Mouse (Mus musculus) lung, embryonic 14.5 days (tissue): ENCODE data around the gene Cbwd1. TPM values are rescaled to one million over a fixed set of nuclear protein-coding genes. Genes with fewer than 3 reads are reported as not detected.
A peak's percentile ranks its signal among the peaks of the same experiment; 100 is the strongest.

ENCODE experiments used
- ATAC-seq: fragments of 200-750 bp; cut with Nextera tagmentation; 2 replicates; pipeline ENCODE4 v1.8.0; 2017; ENCODE audit warnings: mild to moderate bottlenecking, moderate TSS enrichment, moderate library complexity; ENCODE audit not compliant: insufficient read depth
- DNase-seq: peaks from one replicate; pipeline ENCODE4 v3.0.0-alpha.2; 2015
- H3K27ac ChIP-seq: fragments of 300-500 bp; sonication (generic); 2 replicates; pipeline ENCODE4 v1.5.1; 2014; ENCODE audit warnings: low read depth, mild to moderate bottlenecking, moderate library complexity
- H3K27me3 ChIP-seq: fragments of 300-500 bp; sonication (generic); 2 replicates; pipeline ENCODE4 v1.6.1; 2014; ENCODE audit warnings: low read length, control low read depth; ENCODE audit not compliant: insufficient read depth
- H3K36me3 ChIP-seq: fragments of 300-500 bp; sonication (generic); 2 replicates; pipeline ENCODE4 v1.6.1; 2014; ENCODE audit warnings: control low read depth; ENCODE audit not compliant: insufficient read depth
- H3K4me1 ChIP-seq: fragments of 300-500 bp; sonication (generic); 2 replicates; pipeline ENCODE4 v1.6.1; 2014; ENCODE audit warnings: antibody characterized with exemption, control low read depth; ENCODE audit not compliant: insufficient read depth
- H3K4me2 ChIP-seq: fragments of 300-500 bp; sonication (generic); 2 replicates; pipeline ENCODE4 v1.6.1; 2014; ENCODE audit warnings: mild to moderate bottlenecking
- H3K4me3 ChIP-seq: fragments of 300-500 bp; sonication (generic); 2 replicates; pipeline ENCODE4 v1.5.1; 2014; ENCODE audit warnings: low read depth, low read length
- H3K9ac ChIP-seq: fragments of 300-500 bp; sonication (generic); 2 replicates; pipeline ENCODE4 v1.6.1; 2014
- H3K9me3 ChIP-seq: fragments of 300-500 bp; sonication (generic); 2 replicates; pipeline ENCODE4 v1.6.1; 2016; ENCODE audit warnings: low read depth, low read length, control low read depth
- CTCF ChIP-seq: IDR thresholded peaks from 2 replicates; pipeline ENCODE4 v1.5.1; 2016; ENCODE audit warnings: antibody characterized with exemption, low read depth
- WGBS: fragments of 180-500 bp; shearing (Covaris S2); extraction: QIAGEN DNeasy Blood & Tissue Kit; methylation state at CpG from one replicate; pipeline ENCODE4 v1.1.7; 2014; 5-methylcytosine and 5-hydroxymethylcytosine counted together
- polyA plus RNA-seq: library from polyadenylated mRNA; unstranded; fragments of >200 nt; fragmentation: Nextera tagmentation; extraction: Ambion mirVana; gene quantifications from 2 replicates; pipeline ENCODE4 v1.2.1, GENCODE M21; 2014

The Cbwd1 gene
- polyA plus RNA-seq, 1 experiment from 2014 or later: 21.5 TPM

DNA sequence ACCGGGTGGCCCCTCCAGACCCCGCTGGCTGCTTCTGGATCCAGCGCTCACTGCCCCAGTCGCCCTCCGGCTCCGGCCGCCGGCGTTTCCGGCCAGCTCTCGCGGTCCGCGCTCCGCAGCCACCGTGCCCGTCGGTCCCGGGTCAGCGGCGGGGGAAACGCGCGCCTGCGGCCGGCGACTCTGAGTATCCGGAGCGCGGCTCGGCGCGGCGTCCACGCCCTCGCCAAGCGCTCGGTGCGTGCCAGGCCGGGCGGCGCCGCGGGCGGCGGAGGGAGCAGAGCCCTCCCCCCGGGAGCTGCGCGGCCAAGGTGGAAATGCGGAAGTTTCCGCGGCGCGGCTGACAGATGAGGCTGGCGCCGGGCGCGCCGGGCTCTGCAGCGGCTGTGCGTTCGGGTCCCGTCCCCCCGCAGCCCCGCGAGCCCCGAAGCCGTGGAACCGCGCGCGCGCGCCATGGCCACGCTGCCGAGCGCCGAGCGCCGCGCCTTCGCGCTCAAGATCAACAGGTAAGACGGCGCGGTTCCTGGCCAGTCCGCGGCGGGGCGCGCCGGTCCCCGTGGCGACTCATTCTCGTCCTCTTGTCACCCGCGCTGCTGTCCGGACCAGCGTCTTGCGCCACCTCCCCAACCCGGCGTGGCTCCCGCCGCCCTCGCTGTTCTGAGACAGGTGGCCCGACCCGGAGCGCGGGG lies 37.9 kb upstream of the Cbwd1 start, which contains the start of gene Dock8:
TSS of gene Dock8 (plus strand) at position 334 of the 686 bp plus-strand sequence.
- peak; percentile 67 for DNase-seq
- H3K4me1 ChIP-seq: peaks cover 7% of the 10 kb centered on the region; the same call in 1 of the 2 replicates
- H3K9ac ChIP-seq: peak within 1 kb of the TSS; percentile 56
- peak within 1 kb of the TSS; percentile 97 for H3K4me2 ChIP-seq
- peaks cover 42% of the 10 kb centered on the region for H3K27me3 ChIP-seq
- TF ChIP-seq CTCF: no peak
- under 1% methylated on average over 104 of the region's 109 CpGs for WGBS
- peak; percentile 69 for ATAC-seq
- H3K36me3 ChIP-seq: no peaks in the 10 kb centered on the region
- H3K4me3 ChIP-seq: peak within 1 kb of the TSS; percentile 69
- H3K9me3 ChIP-seq: no peaks in the 10 kb centered on the region
- H3K27ac ChIP-seq: peak within 1 kb of the TSS; percentile 36; the same call in 1 of the 2 replicates

GRCm38 (mm10) chr19:24998561-24998960 lies 37.2 kb upstream of the Cbwd1 start:
- no peak for DNase-seq
- no peaks in the 10 kb centered on the region; the same call in 1 of the 2 replicates for H3K4me1 ChIP-seq
- TF ChIP-seq CTCF: no peak
- no peak overlapping the region for H3K4me3 ChIP-seq
- no peak for ATAC-seq
- H3K9me3 ChIP-seq: no peaks in the 10 kb centered on the region
- H3K27ac ChIP-seq: no peak overlapping the region
- WGBS: 71% methylated on average over 5 of the region's 5 CpGs
- no peak overlapping the region; the same call in 1 of the 2 replicates for H3K4me2 ChIP-seq
- no peaks in the 10 kb centered on the region for H3K36me3 ChIP-seq
- H3K9ac ChIP-seq: no peak overlapping the region
- H3K27me3 ChIP-seq: peaks cover 42% of the 10 kb centered on the region

DNA sequence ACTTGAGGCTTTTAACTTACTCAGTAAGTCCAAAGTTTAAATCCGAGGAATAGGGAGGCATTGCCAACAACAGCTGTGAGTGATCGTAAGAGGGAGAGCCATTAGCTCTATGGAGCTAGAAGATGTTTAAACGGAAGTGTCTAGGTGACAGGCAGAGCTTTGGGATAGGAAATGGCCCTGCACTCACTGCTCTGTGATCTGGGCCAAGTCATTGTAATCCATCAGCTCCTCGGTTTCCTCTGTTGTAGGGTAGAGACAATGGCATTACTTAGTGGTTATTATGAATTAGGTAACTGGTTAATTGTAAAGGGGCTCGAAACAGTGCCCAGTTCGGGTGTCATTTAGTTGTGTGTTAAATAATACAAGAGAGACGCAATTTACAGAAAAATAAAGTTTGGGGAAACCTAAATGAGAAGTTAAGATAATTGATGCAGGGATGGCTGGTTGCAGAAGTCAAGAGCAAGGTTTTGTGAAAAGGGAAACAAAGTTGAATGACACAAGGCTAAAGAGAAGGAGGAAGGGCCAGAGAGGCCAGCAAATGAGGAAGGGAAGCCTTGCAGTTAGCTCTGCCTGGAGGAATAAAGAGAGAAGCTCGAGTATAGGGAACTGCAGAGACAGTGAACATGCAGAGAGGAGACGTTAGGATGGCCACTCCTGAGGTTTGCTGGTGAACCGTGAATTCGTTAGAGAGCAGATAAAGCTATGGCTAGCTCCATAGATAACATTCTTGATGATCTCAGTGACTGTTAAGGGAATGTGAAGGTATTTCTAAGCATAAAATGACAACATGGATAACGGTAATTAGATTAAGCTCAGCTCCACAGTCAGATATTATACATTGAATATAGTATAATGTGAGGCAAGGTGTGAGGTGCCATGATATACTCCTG lies 35.6 kb upstream of the Cbwd1 start:
- Histone ChIP-seq H3K4me3 (no peak overlapping the region), H3K4me1 (no peaks in the 10 kb centered on the region), H3K27ac (no peak overlapping the region), H3K9ac (no peak overlapping the region), H3K27me3 (peaks cover 42% of the 10 kb centered on the region), H3K9me3 (no peaks in the 10 kb centered on the region), H3K36me3 (no peaks in the 10 kb centered on the region), H3K4me2 (no peak overlapping the region)
- ATAC-seq (no peak), DNase-seq (peak; percentile 33)
- WGBS: 53% methylated on average over 12 of the region's 12 CpGs
- no peak for TF ChIP-seq CTCF

DNA sequence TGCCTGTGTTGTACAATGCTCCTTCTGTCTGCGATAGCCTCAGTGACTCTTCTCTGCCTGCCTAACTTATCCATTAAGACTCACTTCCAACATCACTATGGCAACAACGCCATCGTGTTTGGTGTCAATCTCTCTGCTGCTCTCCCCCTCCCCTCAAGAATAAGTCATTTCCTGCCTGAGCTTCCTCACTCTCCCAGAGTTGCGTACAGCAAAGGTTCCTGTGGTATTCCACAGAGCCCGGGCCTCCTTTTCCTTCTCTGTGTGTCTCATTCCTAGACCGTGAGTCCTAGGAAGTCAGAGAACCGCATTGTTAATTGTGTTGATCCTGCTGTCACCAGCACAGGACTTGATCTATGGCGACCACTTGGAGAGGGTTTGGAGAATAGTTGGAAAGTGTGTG lies 33.5 kb upstream of the Cbwd1 start:
- 18% methylated on average over 8 of the region's 8 CpGs for WGBS
- ATAC-seq (peak; percentile 43; the same call in 1 of the 2 replicates), DNase-seq (peak; percentile 65)
- Histone ChIP-seq H3K4me2 (peak overlapping the region; percentile 15; the same call in 1 of the 2 replicates), H3K4me1 (no peaks in the 10 kb centered on the region), H3K4me3 (no peak overlapping the region), H3K36me3 (no peaks in the 10 kb centered on the region), H3K27ac (no peak overlapping the region), H3K9ac (no peak overlapping the region), H3K27me3 (peaks cover 20% of the 10 kb centered on the region), H3K9me3 (no peaks in the 10 kb centered on the region)
- no peak for TF ChIP-seq CTCF

- H3K9me3 ChIP-seq: no peaks in the 10 kb centered on the region
- TF ChIP-seq CTCF: peak; percentile 12; the same call in 1 of the 2 replicates
- peaks cover 7% of the 10 kb centered on the region; the same call in 1 of the 2 replicates for H3K27me3 ChIP-seq
- DNase-seq: no peak
- no peak overlapping the region for H3K27ac ChIP-seq
- WGBS: 71% methylated on average over 6 of the region's 6 CpGs
- H3K9ac ChIP-seq: no peak overlapping the region
- H3K4me1 ChIP-seq: no peaks in the 10 kb centered on the region
- H3K4me2 ChIP-seq: no peak overlapping the region
- no peak for ATAC-seq
- no peak overlapping the region for H3K4me3 ChIP-seq
- no peaks in the 10 kb centered on the region for H3K36me3 ChIP-seq
These were observed 32.1 kb upstream of the Cbwd1 start for GRCm38 (mm10) chr19:24993526-24993925.

DNA sequence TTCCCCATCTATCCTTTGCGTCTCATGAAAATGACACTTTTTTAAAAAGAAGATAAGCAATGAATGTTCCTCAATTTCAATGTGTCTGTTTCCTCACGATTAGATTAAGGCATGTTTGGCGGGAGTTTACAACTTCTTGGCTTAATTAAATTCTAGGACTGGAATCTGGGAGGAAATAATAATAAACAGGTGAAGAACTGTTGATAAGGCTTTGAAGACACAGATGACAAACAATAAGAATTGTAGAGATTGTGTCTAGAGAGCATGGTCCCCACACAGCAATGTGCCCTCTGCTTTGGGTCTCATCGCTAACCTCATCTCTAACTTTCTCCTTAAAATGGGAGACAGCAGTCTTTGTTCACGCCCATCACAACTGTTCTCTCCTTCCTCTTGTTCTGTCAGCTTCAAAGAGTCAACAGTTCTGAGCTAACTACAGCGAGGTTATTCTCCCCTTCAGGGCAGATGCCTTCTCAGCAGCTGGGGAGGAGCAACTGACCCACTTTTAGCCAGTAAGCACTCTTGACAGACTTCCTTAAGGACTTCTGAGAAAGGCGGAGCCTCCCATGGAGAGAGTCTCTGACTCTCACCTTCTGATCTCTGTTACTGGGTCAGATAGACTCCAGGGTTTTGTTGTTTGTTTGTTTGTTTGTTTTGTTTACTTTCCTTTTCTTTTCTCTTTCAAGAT lies 28.9 kb upstream of the Cbwd1 start:
- H3K27me3 ChIP-seq: no peaks in the 10 kb centered on the region
- no peak overlapping the region for H3K4me3 ChIP-seq
- no peak overlapping the region for H3K27ac ChIP-seq
- no peaks in the 10 kb centered on the region for H3K9me3 ChIP-seq
- DNase-seq (no peak), ATAC-seq (no peak)
- H3K4me2 ChIP-seq: no peak overlapping the region
- no peaks in the 10 kb centered on the region for H3K4me1 ChIP-seq
- no peaks in the 10 kb centered on the region for H3K36me3 ChIP-seq
- 60% methylated on average over 7 of the region's 7 CpGs for WGBS
- no peak overlapping the region for H3K9ac ChIP-seq
- TF ChIP-seq CTCF: no peak
